Mouse (Mus musculus) urinary bladder, postnatal 4 days (tissue): ENCODE measurements around the gene Cfap299.

ENCODE experiments used
- DNase-seq, 2 experiments: peaks; one replicate each; pipeline ENCODE4 v3.0.0; 2021 to 2022; ENCODE audit warnings: low spot score in 2 of 2

Gene Cfap299

GRCm38 (mm10) chr5:98376799-98377090 lies 47.6 kb downstream of the Cfap299 start:
- DNase-seq: no peak

- DNase-seq: no peak
Measured at GRCm38 (mm10) chr5:98380360-98380759, 51.3 kb downstream of the Cfap299 start.

GRCm38 (mm10) chr5:98387054-98387453 lies 58.0 kb downstream of the Cfap299 start:
- DNase-seq: no peak

GRCm38 (mm10) chr5:98402165-98402564 lies 73.1 kb downstream of the Cfap299 start:
- no peak for DNase-seq

GRCm38 (mm10) chr5:98410060-98410459 lies 81.0 kb downstream of the Cfap299 start:
- DNase-seq: no peak

- DNase-seq: no peak
Measured at GRCm38 (mm10) chr5:98416385-98417145, 87.5 kb downstream of the Cfap299 start.

GRCm38 (mm10) chr5:98424965-98425364 lies 95.9 kb downstream of the Cfap299 start:
- no peak for DNase-seq

- DNase-seq: no peak
Measured at GRCm38 (mm10) chr5:98426112-98426511, 97.0 kb downstream of the Cfap299 start.

- no peak for DNase-seq
Measured at GRCm38 (mm10) chr5:98430060-98430459, 101.0 kb downstream of the Cfap299 start.

- no peak for DNase-seq
Measured at GRCm38 (mm10) chr5:98438686-98439085, 109.6 kb downstream of the Cfap299 start.

- no peak for DNase-seq
Measured at GRCm38 (mm10) chr5:98446771-98447462, 117.8 kb downstream of the Cfap299 start.

GRCm38 (mm10) chr5:98449873-98450272 lies 120.8 kb downstream of the Cfap299 start:
- no peak for DNase-seq

GRCm38 (mm10) chr5:98466882-98467535 lies 137.9 kb downstream of the Cfap299 start:
- DNase-seq: no peak

GRCm38 (mm10) chr5:98470052-98470451 lies 140.9 kb downstream of the Cfap299 start:
- no peak for DNase-seq

- DNase-seq: no peak
Measured at GRCm38 (mm10) chr5:98476539-98476938, 147.4 kb downstream of the Cfap299 start.

GRCm38 (mm10) chr5:98477261-98477660 lies 148.2 kb downstream of the Cfap299 start:
- DNase-seq: no peak

GRCm38 (mm10) chr5:98483507-98483906 lies 154.4 kb downstream of the Cfap299 start:
- no peak for DNase-seq

- DNase-seq: no peak
Measured at GRCm38 (mm10) chr5:98485189-98485588, 156.1 kb downstream of the Cfap299 start.

GRCm38 (mm10) chr5:98498317-98498716 lies 169.2 kb downstream of the Cfap299 start:
- DNase-seq: no peak

GRCm38 (mm10) chr5:98516214-98516613 lies 187.1 kb downstream of the Cfap299 start:
- no peak for DNase-seq

GRCm38 (mm10) chr5:98520118-98520517 lies 191.0 kb downstream of the Cfap299 start:
- DNase-seq: no peak

GRCm38 (mm10) chr5:98522270-98522977 lies 193.3 kb downstream of the Cfap299 start:
- no peak for DNase-seq
